Mouse (Mus musculus): Measurements from ENCODE around the gene Gm45753.
"Not testable (repeated sequence)": the region's sequence is repeated elsewhere in the genome, so short reads cannot be mapped to it uniquely, and the experiment has no call there.

Gm45753 gene

GRCm38 (mm10) chr8:45308366-45308765, at the start of gene Gm45753:
Gene Gm45753, minus strand, starts transcription at chr8:45308466.
- ATAC-seq (ENCODE audit: insufficient number of reproducible peaks, low FRiP score, low TSS enrichment): no peak

GRCm38 (mm10) chr8:45355809-45356208, 47.5 kb upstream of the Gm45753 start:
- ATAC-seq (ENCODE audit: insufficient number of reproducible peaks, low FRiP score, low TSS enrichment): no peak

GRCm38 (mm10) chr8:45345031-45345430, 36.8 kb upstream of the Gm45753 start:
- peak; percentile 83 for ATAC-seq (ENCODE audit: insufficient number of reproducible peaks, low FRiP score, low TSS enrichment)

- ATAC-seq (ENCODE audit: insufficient number of reproducible peaks, low FRiP score, low TSS enrichment): no peak
These were observed 36.0 kb upstream of the Gm45753 start for GRCm38 (mm10) chr8:45344298-45344697.

GRCm38 (mm10) chr8:45341630-45342628, 33.7 kb upstream of the Gm45753 start:
- ATAC-seq (ENCODE audit: insufficient number of reproducible peaks, low FRiP score, low TSS enrichment): no peak

GRCm38 (mm10) chr8:45333493-45333892, 25.2 kb upstream of the Gm45753 start:
- 0 out of 2 replicates have a peak, but pooled peaks have one; percentile 33 for ATAC-seq (ENCODE audit: insufficient number of reproducible peaks, low FRiP score, low TSS enrichment)

- ATAC-seq (ENCODE audit: insufficient number of reproducible peaks, low FRiP score, low TSS enrichment): peak; percentile 37; the same call in 1 of the 2 replicates
These were observed 24.6 kb upstream of the Gm45753 start, which contains the start of gene Cyp4v3 for GRCm38 (mm10) chr8:45332685-45333409. Gene Cyp4v3, minus strand, starts transcription at chr8:45333216.

- no peak for ATAC-seq (ENCODE audit: insufficient number of reproducible peaks, low FRiP score, low TSS enrichment)
These were observed 22.6 kb upstream of the Gm45753 start for GRCm38 (mm10) chr8:45330856-45331255.

GRCm38 (mm10) chr8:45329206-45329980, 21.1 kb upstream of the Gm45753 start:
- ATAC-seq (ENCODE audit: insufficient number of reproducible peaks, low FRiP score, low TSS enrichment): no peak

GRCm38 (mm10) chr8:45327076-45327475, 18.8 kb upstream of the Gm45753 start:
- ATAC-seq (ENCODE audit: insufficient number of reproducible peaks, low FRiP score, low TSS enrichment): not testable (repeated sequence)

GRCm38 (mm10) chr8:45324151-45324550, 15.9 kb upstream of the Gm45753 start:
- ATAC-seq (ENCODE audit: insufficient number of reproducible peaks, low FRiP score, low TSS enrichment): no peak

GRCm38 (mm10) chr8:45321365-45321764, 13.1 kb upstream of the Gm45753 start:
- no peak for ATAC-seq (ENCODE audit: insufficient number of reproducible peaks, low FRiP score, low TSS enrichment)

- no peak for ATAC-seq (ENCODE audit: insufficient number of reproducible peaks, low FRiP score, low TSS enrichment)
These were observed 12.7 kb upstream of the Gm45753 start for GRCm38 (mm10) chr8:45320930-45321329.

GRCm38 (mm10) chr8:45310967-45311366, 2.7 kb upstream of the Gm45753 start:
- ATAC-seq (ENCODE audit: insufficient number of reproducible peaks, low FRiP score, low TSS enrichment): no peak

- ATAC-seq (ENCODE audit: insufficient number of reproducible peaks, low FRiP score, low TSS enrichment): no peak
These were observed 2.8 kb downstream of the Gm45753 start for GRCm38 (mm10) chr8:45305479-45305878.

GRCm38 (mm10) chr8:45304354-45304753, 3.9 kb downstream of the Gm45753 start:
- no peak for ATAC-seq (ENCODE audit: insufficient number of reproducible peaks, low FRiP score, low TSS enrichment)

- no peak for ATAC-seq (ENCODE audit: insufficient number of reproducible peaks, low FRiP score, low TSS enrichment)
These were observed 5.9 kb downstream of the Gm45753 start for GRCm38 (mm10) chr8:45302390-45302789.

GRCm38 (mm10) chr8:45295276-45295675, 13.0 kb downstream of the Gm45753 start:
- ATAC-seq (ENCODE audit: insufficient number of reproducible peaks, low FRiP score, low TSS enrichment): no peak

- no peak for ATAC-seq (ENCODE audit: insufficient number of reproducible peaks, low FRiP score, low TSS enrichment)
These were observed 13.6 kb downstream of the Gm45753 start, which contains the start of gene Klkb1 for GRCm38 (mm10) chr8:45294687-45295086. Gene Klkb1, minus strand, starts transcription at chr8:45294859.

GRCm38 (mm10) chr8:45291790-45292189, 16.5 kb downstream of the Gm45753 start:
- no peak for ATAC-seq (ENCODE audit: insufficient number of reproducible peaks, low FRiP score, low TSS enrichment)

All from cerebellum, adult (tissue).